Comparison of ENCODE assay signal across 7 mouse cellular contexts in genomic region chr7:19006476-19006875, GRCm38 (mm10). TPM values are rescaled to one million over a fixed set of nuclear protein-coding genes. Genes with fewer than 3 reads are reported as not detected.
DNase-seq lines count a peak whose midpoint lies in the region; ATAC-seq and TF ChIP-seq lines count a peak whose summit lies in the region.

No protein-coding gene starts in this region.

- peaks cover 20% of the 10 kb centered on the region for H3K4me1 ChIP-seq in forebrain, postnatal 0 days (ENCODE audit: insufficient read depth)
- H3K4me1 ChIP-seq in hindbrain, embryonic 12.5 days = peaks cover 39% of the 10 kb centered on the region

- no peak overlapping the region for H3K9ac ChIP-seq in forebrain, postnatal 0 days
- H3K9ac ChIP-seq in hindbrain, embryonic 12.5 days = no peak overlapping the region

- H3K36me3 ChIP-seq in forebrain, postnatal 0 days (ENCODE audit: insufficient read depth) = peaks cover 17% of the 10 kb centered on the region
- H3K36me3 ChIP-seq in hindbrain, embryonic 12.5 days = peaks cover 23% of the 10 kb centered on the region

- H3K9me3 ChIP-seq in forebrain, postnatal 0 days (ENCODE audit: low read length) = no peaks in the 10 kb centered on the region
- no peaks in the 10 kb centered on the region for H3K9me3 ChIP-seq in hindbrain, embryonic 12.5 days (replicated peaks)

- no peaks in the 10 kb centered on the region for H3K27me3 ChIP-seq in forebrain, postnatal 0 days (ENCODE audit: insufficient read depth, low read length)
- H3K27me3 ChIP-seq in hindbrain, embryonic 12.5 days = no peaks in the 10 kb centered on the region

- DNase-seq in Muller cell, postnatal 12 days (ENCODE audit: inconsistent ontology term) = peak; percentile 67
- DNase-seq in cerebellum, adult 11-12 months = peak; percentile 83
- peak; percentile 91 for DNase-seq in forebrain, postnatal 0 days
- peak; percentile 86 to 91 for DNase-seq in layer of hippocampus, postnatal 14 days (ENCODE audit: low spot score in 2 of 2)
- DNase-seq in lung, postnatal 36 days = peak; percentile 95
- DNase-seq in right cerebral cortex, postnatal 10 days (ENCODE audit: low spot score in 2 of 2) = peak; percentile 86 to 87

- H3K4me2 ChIP-seq in forebrain, postnatal 0 days (ENCODE audit: low read depth) = no peak overlapping the region; the same call in 1 of the 2 replicates
- peak overlapping the region; percentile 99 for H3K4me2 ChIP-seq in hindbrain, embryonic 12.5 days (replicated peaks)

- WGBS in forebrain, postnatal 0 days = 6% methylated on average over 12 of the region's 12 CpGs
- 10% methylated on average over 12 of the region's 12 CpGs for WGBS in hindbrain, embryonic 12.5 days

- peak; percentile 99 for TF ChIP-seq CTCF in forebrain, postnatal 0 days (IDR thresholded peaks at IDR 0.05; ENCODE audit: low read depth)

- peak; percentile 13; the same call in 1 of the 2 replicates for ATAC-seq in forebrain, postnatal 0 days
- 0 out of 2 replicates have a peak, but pooled peaks have one; percentile 9 for ATAC-seq in hindbrain, embryonic 12.5 days (ENCODE audit: low FRiP score)

- no peak overlapping the region for H3K4me3 ChIP-seq in forebrain, postnatal 0 days (ENCODE audit: low read depth, low read length)
- no peak overlapping the region; the same call in 1 of the 2 replicates for H3K4me3 ChIP-seq in hindbrain, embryonic 12.5 days

- H3K27ac ChIP-seq in forebrain, postnatal 0 days (ENCODE audit: low read depth, low read length) = no peak overlapping the region
- H3K27ac ChIP-seq in hindbrain, embryonic 12.5 days = no peak overlapping the region

RNA-seq across cellular contexts. Expression of gene Irf2bp1, which starts 2.6 kb away (rescaled TPM):
- 101 and 129 TPM in 2 replicates for total RNA-seq in forebrain, postnatal 0 days (2014; rRNA removed)
- 27.0 and 27.2 TPM in 2 replicates for polyA plus RNA-seq in forebrain, postnatal 0 days (2015; fragmentation: Nextera tagmentation; extraction: Ambion mirVana)
- 44.0 and 47.4 TPM in 2 replicates for polyA plus RNA-seq in hindbrain, embryonic 12.5 days (2016; fragmentation: Nextera tagmentation; extraction: Ambion mirVana)
- total RNA-seq in layer of hippocampus, postnatal 14 days (2021) = 10 to 100 TPM; 43.7 to 44.5 TPM

RNA-seq across cellular contexts. Expression of gene Mypop, which starts 15.4 kb away (rescaled TPM):
- 12.3 and 13.9 TPM in 2 replicates for total RNA-seq in forebrain, postnatal 0 days (2014; rRNA removed)
- 3.8 and 4.3 TPM in 2 replicates for polyA plus RNA-seq in forebrain, postnatal 0 days (2015; fragmentation: Nextera tagmentation; extraction: Ambion mirVana)
- polyA plus RNA-seq in hindbrain, embryonic 12.5 days (2016; fragmentation: Nextera tagmentation; extraction: Ambion mirVana) = 6.8 and 6.9 TPM in 2 replicates
- total RNA-seq in layer of hippocampus, postnatal 14 days (2021) = 10 to 100 TPM; 35.6 to 40.5 TPM

RNA-seq across cellular contexts. Expression of gene Foxa3, which starts 16.9 kb away (rescaled TPM):
- not detected in 2 replicates for total RNA-seq in forebrain, postnatal 0 days (2014; rRNA removed)
- not detected in 2 replicates for polyA plus RNA-seq in forebrain, postnatal 0 days (2015; fragmentation: Nextera tagmentation; extraction: Ambion mirVana)
- polyA plus RNA-seq in hindbrain, embryonic 12.5 days (2016; fragmentation: Nextera tagmentation; extraction: Ambion mirVana) = 0.10 and 0.73 TPM in 2 replicates
- total RNA-seq in layer of hippocampus, postnatal 14 days (2021) = not detected

RNA-seq across cellular contexts. Expression of gene Sympk, which starts 17.7 kb away (rescaled TPM):
- total RNA-seq in forebrain, postnatal 0 days (2014; rRNA removed) = 70.3 and 73.8 TPM in 2 replicates
- polyA plus RNA-seq in forebrain, postnatal 0 days (2015; fragmentation: Nextera tagmentation; extraction: Ambion mirVana) = 16.6 and 20.0 TPM in 2 replicates
- 47.0 and 50.8 TPM in 2 replicates for polyA plus RNA-seq in hindbrain, embryonic 12.5 days (2016; fragmentation: Nextera tagmentation; extraction: Ambion mirVana)
- total RNA-seq in layer of hippocampus, postnatal 14 days (2021) = 100 to 1,000 TPM; 103 to 105 TPM

RNA-seq across cellular contexts. Expression of gene Nanos2, which starts 19.3 kb away (rescaled TPM):
- 1.5 and 2.0 TPM in 2 replicates for total RNA-seq in forebrain, postnatal 0 days (2014; rRNA removed)
- polyA plus RNA-seq in forebrain, postnatal 0 days (2015; fragmentation: Nextera tagmentation; extraction: Ambion mirVana) = 0.49 and 0.76 TPM in 2 replicates
- 0.29 and 0.37 TPM in 2 replicates for polyA plus RNA-seq in hindbrain, embryonic 12.5 days (2016; fragmentation: Nextera tagmentation; extraction: Ambion mirVana)
- 1 to 10 TPM in 1 of 2 experiments, under 1 TPM in 1; 0.48 to 1.3 TPM for total RNA-seq in layer of hippocampus, postnatal 14 days (2021)
